Mouse (Mus musculus): ENCODE data around the gene Bcam. TPM values are rescaled to one million over a fixed set of nuclear protein-coding genes. Genes with fewer than 3 reads are reported as not detected.
A peak's percentile ranks its signal among the peaks of the same experiment; 100 is the strongest.

Gene Bcam
- total RNA-seq, 2 experiments from 2014 or later, result 8.7 to 11.4 TPM

DNA sequence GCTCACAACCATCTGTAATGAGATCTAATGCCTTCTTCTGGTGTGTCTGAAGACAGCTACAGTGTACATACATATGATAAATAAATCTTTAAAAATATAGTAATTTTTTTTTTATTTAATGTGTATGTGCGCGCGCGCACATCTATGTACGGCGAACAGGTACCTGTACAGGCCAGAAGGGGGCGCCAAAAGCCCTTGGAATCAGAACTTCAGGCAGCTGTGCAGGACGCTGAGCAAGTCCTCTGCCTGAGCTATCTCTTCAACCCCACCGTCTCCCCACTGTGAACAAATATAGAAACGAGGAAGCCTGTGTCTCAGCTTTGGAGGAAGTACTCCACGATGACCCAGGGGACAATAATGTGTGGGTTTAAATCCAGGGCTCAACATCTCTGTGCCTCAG, 30.5 kb downstream of the Bcam start:
- no peak for DNase-seq (ENCODE audit: extremely low spot score in 1 of 2, low spot score in 1 of 2)

DNA sequence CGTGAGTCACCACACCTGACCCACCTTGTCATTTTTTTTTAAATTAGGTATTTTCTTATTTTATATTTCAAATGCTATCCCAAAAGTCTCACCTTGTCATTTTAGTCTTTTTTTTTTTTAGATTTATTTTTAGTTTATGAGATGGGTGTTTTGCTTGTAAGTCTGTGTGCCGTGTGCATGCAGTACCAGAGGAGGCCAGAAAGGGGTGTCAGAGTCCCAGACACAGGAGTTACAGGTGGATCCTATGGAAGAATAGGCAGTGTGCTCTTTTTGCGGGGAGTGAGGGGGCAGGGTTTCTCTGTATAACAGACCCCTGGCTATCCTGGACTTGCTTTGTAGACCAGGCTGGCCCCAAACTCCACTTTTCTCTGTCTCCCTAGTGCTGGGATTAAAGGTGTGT, 32.0 kb downstream of the Bcam start:
- DNase-seq (ENCODE audit: extremely low spot score in 1 of 2, low spot score in 1 of 2), result no peak

DNA sequence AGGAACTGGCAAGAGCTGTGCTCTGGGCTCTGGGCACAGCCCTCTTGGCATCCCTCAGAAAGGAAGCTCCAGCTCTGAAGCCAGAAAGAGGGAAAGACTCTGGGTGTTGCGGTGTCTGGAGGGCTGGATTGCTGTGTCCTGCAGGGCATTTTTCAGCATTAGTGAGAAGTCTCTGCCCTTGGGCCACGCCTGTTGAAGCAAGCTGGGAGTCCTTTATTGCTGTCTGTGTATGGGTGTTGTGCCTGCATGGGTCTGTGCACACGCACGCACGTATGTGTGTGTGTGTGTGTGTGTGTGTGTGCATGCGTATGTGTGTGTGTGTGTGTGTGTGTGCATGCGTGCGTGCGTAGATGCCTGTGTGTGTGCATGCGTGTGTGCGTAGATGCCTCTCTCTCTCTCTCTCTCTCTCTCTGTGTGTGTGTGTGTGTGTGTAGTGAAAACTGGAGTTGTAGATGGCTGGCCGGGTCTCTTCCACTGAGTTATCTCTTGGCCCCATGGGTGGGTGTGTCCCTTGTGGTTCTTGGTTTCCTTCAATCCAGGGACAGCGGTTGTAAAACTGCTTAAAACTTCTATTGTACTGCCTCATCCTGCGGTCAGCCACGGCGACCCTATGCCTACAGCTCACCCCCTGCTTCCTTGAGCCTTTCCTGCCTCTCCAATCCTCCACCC, 34.3 kb downstream of the Bcam start:
- no peak for DNase-seq (ENCODE audit: extremely low spot score in 1 of 2, low spot score in 1 of 2)

DNA sequence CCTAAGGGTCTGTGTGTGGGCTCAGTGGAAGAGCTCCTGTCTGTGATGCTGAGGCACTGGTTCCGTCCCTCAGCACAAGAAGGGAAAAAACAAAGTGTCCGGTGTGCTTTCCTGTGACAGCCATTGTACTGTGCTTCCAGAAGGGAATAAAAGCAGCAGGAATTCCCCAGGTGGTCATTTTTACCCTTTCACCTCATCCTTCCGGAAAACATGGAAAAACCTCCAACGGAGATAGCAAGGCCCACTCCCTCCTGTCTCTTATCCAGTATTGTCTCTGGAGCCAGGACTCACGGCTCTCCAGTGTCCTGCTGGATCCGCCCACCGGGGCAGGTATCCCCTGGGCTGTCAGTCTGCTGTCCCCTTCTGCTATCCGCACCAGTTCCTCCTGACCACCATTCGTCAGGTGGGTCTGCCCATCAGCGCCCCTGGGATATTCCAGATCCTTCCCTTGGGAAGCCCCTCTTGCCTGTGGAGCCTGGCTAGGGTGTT, 36.6 kb downstream of the Bcam start:
- no peak for DNase-seq (ENCODE audit: extremely low spot score in 1 of 2, low spot score in 1 of 2)

DNA sequence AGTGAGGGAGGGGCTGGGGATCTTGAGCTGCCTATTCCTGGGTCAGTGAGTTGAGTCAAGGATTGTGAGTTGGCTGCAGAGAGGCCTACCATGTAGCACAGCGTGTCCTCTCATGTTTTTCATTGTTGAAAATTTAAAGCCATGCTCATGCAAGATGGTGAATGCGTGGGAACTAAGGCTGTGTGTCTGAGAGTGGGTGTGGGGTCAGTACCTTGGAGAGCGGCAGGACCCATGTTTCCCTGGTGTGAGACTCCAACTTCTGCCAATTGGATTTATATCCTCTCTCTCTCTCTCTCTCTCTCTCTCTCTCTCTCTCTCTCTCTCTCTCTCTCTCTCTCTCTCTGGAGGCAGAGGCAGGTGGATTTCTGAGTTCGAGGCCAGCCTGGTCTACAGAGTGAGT, 44.3 kb downstream of the Bcam start:
- no peak for DNase-seq (ENCODE audit: extremely low spot score in 1 of 2, low spot score in 1 of 2)

DNA sequence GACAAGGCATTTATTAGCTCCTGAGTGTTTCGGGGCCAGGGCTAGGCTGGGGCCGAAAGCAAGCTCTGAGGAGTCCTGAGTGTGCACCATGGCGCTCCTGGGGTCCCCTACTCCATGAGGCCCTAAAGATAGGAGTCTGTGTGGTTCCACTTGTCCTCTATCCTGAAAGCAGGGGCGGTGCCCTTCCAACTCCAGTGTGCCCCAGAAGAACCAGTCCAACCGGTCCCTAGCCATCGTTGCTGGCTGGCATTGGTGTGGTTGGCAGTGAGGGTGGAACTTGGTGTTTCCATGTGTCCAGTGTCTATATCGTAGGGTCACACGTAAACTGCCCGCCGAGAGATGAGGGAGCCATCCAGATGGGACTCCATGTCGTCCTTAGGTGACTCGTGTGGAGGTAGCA, 46.6 kb downstream of the Bcam start:
- DNase-seq (ENCODE audit: extremely low spot score in 1 of 2, low spot score in 1 of 2), result no peak

DNA sequence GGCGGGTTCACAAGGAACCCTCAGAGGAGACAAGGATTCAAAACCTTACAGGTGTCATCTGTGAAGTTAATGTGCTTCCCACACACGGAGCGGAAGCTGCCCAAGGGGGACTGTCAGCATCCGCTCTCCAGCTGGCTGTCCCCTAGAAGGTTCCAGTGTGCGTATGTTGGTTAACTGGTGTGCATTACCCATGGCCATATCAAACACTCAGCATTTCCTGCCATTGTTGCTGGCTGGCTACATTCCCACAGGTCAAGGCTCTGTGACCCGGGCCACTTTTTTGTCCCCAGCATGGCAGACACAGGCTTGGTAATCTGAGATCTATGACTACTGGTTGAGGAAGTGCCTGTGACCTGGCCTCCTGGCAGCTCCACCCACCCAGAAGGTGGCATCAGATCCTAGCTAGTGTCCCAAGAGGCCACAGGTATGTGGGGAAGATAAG, 48.0 kb downstream of the Bcam start:
- DNase-seq (ENCODE audit: extremely low spot score in 1 of 2, low spot score in 1 of 2), result no peak

DNA sequence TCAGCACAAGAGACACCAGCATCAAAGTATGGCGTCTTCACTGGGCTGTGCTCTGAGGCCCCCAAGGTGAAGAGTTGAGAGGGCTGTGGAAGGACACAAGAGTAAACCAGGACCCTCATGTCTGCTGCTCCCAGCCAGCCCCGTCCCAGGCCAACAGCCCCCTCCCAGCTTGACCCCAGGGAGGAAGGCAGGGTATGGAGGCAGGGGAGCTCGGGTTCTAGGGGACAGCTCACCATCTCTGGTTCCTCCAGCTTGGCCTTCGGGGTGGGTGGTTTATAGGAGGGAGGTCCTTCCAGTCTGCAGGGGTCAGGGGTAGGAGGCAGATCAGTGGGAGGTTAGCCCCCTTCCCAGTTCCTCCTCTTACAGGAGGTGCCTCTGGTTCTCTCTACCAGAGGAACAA, 51.6 kb downstream of the Bcam start:
- no peak for DNase-seq (ENCODE audit: extremely low spot score in 1 of 2, low spot score in 1 of 2)

DNA sequence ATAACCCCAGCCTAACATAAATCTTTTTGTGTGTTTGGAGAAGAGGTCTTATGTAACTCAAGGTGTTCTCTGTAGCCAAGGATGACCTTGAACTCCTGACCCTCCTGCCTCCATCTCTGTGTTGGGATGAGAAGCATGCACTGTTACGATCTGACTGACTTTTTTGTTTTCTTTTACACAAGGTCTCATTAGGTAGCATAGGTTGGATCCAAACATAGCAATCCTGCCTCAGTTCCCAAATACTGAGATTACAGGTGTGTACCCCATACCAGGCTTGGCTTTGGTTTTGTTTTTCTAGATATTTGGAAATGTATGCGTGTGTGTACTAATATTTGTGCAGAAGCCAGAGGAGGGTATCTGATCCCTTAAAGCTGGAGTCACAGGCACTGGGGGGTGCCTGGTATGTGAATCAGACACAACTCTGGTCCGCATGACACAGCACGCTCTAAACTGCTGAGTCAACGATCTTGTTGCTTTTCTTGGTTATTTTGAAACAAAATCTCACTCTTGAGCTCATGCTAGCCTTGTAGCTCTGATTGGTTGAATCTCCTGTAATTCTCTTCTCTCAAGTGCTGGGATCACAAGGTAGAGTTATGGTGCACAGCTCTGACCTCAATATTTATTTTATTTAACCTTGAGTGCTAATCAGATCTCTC, 52.4 kb downstream of the Bcam start:
- no peak for DNase-seq (ENCODE audit: extremely low spot score in 1 of 2, low spot score in 1 of 2)

DNA sequence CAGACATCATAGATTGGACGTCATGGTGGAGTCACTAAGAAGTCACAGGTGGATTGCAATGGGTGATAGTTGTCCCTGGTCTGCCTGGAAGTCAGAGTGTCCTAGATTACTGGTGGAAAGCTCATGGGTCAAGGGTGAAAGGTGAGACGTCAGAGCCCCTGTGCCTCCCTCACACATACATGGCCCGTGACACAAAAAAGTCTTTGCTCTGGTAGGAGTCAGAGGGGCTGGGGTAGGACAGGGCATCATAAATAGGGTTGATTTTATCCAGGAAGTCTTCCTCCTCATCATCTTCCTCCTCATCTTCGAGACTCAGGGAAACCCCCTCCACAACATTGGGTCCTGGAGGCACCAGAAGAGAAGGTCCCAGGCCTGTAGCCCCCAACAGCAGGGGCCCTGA, 53.5 kb downstream of the Bcam start:
- no peak for DNase-seq (ENCODE audit: extremely low spot score in 1 of 2, low spot score in 1 of 2)

DNA sequence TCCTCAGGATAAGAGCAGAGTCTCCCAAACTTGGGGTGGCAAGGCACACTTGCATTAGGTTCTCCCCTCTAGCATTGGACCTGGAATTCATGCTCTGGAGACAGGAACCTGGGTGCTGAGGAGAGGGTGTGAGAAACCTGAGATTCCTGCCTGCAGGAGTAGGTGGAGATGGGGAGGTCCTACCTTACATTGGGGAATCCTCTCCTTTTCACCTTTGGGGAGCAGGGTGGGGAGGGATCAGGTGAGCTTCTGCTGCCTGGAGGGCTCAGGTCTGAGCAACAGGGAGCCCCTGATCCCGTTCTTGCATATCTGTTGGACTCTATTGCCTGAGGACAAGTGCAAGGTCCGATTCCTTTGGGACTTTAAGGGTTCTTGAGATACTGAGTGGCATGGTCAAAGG, 54.0 kb downstream of the Bcam start:
- DNase-seq (ENCODE audit: extremely low spot score in 1 of 2, low spot score in 1 of 2), result no peak

DNA sequence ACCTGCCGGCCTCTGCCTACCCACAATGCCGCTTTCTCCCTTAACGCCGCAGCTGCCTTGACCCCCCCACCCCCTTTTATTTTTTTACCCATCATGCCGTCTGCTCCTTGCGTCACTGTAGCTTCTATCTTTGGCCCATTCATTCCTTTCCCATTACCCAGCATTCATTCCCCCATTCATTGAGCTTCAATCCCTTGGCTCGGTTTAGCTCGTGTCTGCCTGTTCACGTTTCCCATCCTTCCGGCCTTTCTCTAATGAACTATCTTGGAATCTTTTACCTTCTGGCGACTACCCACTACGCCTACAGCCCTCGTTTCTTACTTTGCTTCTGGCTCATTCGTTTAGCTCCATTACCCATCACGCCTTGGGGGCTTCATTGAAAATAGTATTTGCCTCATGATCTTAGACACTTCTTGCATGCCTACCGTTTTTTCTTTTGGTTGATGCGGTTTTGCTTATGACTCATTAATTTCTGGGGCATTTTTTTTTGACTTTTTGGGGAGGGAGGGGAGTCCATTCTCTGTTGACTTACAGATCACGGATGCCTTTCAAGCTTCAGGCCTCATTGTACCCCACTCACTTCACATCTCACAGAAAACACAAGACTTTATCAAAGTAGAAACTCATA, 54.6 kb downstream of the Bcam start:
- DNase-seq (ENCODE audit: extremely low spot score in 1 of 2, low spot score in 1 of 2), result peak in 1 of 2 experiments; percentile 26

DNA sequence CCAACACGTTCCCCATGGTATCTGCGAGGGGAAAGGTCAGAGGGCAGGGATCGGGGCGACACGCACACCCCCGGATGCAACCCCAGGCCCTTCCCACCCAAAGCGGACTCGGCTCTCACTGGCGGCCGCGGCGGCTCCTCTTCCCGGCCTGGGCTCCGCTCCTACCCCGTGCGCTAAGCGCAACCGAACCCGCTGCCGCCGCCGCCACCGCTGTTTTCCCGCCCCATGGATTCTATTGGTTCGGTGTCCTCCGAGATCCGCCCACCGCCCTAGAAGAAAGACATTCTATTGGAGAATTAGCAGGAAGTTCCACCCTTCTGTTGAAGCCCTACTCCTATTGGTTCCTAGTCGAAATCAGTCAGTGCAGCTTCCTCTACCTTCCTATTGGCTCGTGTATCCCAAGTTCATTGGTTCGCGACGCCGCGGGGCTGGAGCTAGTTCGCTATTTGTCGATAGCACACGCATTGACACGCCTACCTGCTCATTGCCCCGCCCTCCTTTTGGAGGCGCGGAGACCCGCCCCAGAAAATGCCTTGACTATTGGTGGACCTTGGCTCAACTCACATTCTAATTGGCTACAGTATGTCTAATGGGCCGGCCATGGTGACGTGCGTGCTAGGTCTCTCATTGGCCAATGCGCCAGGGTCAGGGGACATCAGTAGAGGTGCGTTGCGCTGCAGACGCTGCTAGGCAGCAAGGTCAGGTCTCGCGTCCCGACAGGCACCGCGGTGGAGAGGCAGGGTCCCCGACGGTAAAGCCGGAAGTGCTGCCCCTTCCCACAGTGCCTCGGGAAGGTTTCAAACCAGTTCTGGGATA, 55.4 kb downstream of the Bcam start, which contains the start of gene Tomm40:
Gene Tomm40 (minus strand): TSS at position 200 of the 816 bp plus-strand sequence.
- DNase-seq (ENCODE audit: extremely low spot score in 1 of 2, low spot score in 1 of 2), result peak; percentile 81 to 88

DNA sequence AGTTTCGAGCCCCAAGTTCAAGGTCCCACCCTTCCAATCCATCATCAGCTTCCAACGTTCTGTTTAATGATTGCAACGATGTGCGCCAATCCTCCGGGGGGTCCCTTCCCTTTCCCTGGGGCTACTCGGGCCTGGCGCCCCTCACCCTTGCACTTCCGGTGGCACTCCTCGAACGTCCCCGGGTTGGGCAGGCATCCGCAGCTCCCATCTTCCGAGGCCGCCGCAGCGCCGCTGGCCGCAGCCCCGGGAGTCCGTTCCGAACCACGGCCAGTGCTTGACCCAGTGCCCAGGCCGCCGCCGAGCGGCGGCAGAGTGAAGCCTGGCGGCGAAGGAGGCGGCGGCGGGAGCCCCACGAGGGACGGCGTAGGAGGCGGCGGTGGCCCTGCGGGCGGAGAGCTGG, 56.0 kb downstream of the Bcam start:
- no peak for DNase-seq (ENCODE audit: extremely low spot score in 1 of 2, low spot score in 1 of 2)

DNA sequence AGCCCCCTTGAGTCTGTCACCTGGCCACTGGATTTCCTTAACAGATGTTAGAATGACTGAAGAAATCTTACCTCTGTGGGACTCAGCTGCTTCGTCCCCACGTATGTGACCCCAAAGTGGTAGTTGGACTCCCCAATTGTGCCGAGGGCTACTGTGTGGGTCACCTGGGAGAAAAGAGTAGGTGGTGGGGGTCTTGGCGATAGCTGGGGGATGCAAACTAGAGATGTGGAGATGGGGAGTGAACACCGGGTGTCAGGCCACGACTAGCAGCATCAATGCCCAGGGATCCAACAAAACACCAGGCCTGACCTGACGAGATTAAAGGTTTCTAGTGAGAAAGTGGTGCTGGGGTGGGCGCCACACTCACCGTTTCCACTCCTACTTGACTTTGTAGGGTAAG, 57.2 kb downstream of the Bcam start:
- DNase-seq (ENCODE audit: extremely low spot score in 1 of 2, low spot score in 1 of 2), result no peak

DNA sequence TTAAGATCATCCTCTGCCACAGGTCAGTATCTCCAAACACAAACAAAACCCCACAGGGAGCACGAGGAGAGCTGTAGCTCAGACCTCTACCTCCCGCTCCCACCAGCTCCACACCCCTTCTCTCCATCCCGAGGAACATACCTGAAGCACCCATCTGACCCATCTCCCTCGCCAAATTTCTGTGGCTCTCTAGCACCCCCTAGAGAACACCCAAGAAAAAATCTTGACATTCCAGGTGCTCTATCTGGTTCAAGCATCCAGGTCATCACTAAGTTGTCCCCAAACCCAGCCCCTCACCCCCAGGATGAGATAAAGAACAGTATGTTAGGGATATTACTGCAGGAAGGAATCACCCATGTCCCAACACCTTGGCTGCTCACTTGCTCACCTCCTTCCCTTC, 57.6 kb downstream of the Bcam start:
- no peak for DNase-seq (ENCODE audit: extremely low spot score in 1 of 2, low spot score in 1 of 2)

DNA sequence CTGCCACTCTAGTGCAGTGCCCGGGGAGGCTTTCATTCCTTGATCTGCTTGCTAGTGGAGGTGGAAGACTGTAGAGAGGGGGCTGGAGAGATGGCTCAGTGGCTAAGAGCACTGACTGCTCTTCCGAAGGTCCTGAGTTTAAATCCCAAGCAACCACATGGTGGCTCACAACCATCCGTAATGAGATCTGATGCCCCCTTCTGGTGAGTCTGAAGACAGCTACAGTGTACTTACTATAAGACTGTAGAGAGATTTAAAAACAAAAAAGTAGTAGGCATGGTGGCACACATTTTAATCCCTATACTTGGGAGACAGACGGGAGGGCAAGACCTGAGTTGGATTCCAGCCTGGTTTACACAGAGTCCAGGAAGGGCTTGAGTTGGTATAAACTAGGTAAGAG, 58.4 kb downstream of the Bcam start:
- DNase-seq (ENCODE audit: extremely low spot score in 1 of 2, low spot score in 1 of 2), result no peak

DNA sequence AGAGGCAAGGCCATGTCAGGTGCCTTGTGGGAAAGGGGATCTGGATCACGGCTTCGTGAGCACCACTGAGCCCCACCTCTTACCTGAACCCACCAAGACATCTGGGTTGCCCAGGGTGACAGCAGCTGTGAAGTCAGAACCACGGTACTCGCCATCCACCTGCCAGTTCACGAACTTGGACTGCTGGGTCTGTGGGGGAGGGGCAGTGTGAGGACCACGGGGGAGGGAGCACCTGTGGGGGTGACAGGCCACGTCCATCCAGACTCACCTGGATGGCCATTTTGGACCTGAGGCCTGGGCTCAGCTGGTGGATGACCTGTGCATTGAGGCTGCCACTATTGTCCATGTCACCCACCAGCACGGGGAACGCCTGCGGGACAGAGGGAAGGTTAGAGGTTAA, 60.2 kb downstream of the Bcam start:
- DNase-seq (ENCODE audit: extremely low spot score in 1 of 2, low spot score in 1 of 2), result no peak

Measured in layer of hippocampus, postnatal 25 days (tissue).